Mouse (Mus musculus) forebrain, embryonic 11.5 days (tissue): Measurements from ENCODE around the gene Gpc5. TPM values are rescaled to one million over a fixed set of nuclear protein-coding genes. Genes with fewer than 3 reads are reported as not detected.
A peak's percentile ranks its signal among the peaks of the same experiment; 100 is the strongest.

ENCODE experiments used
- ATAC-seq: fragments of 200-750 bp; cut with Nextera tagmentation; replicated peaks from 2 replicates; pipeline ENCODE4 v1.8.0; 2017; ENCODE audit warnings: moderate TSS enrichment; ENCODE audit not compliant: low FRiP score
- DNase-seq: peaks from one replicate; pipeline ENCODE4 v3.0.0-alpha.2; 2017; ENCODE audit warnings: low spot score
- H3K27ac ChIP-seq: fragments of 300-500 bp; sonication (generic); 2 replicates; pipeline ENCODE4 v1.5.1; 2014; ENCODE audit warnings: low read depth, low read length
- H3K27me3 ChIP-seq: fragments of 300-500 bp; sonication (generic); 2 replicates; pipeline ENCODE4 v1.6.1; 2014; ENCODE audit warnings: mild to moderate bottlenecking, low read length, mixed read lengths; ENCODE audit not compliant: control insufficient read depth, insufficient read depth
- H3K36me3 ChIP-seq: fragments of 300-500 bp; sonication (generic); 2 replicates; pipeline ENCODE4 v1.6.1; 2014; ENCODE audit warnings: mild to moderate bottlenecking, low read length, moderate library complexity, mixed read lengths; ENCODE audit not compliant: control insufficient read depth, insufficient read depth
- H3K4me1 ChIP-seq: fragments of 300-500 bp; sonication (generic); replicated peaks from 2 replicates; pipeline ENCODE4 v1.6.1; 2014; ENCODE audit warnings: low read length, mixed read lengths; ENCODE audit not compliant: control insufficient read depth, insufficient read depth
- H3K4me2 ChIP-seq: fragments of 300-500 bp; sonication (generic); 2 replicates; pipeline ENCODE4 v1.6.1; 2014; ENCODE audit warnings: low read depth, mild to moderate bottlenecking, low read length, moderate library complexity, mixed read lengths; ENCODE audit not compliant: severe bottlenecking
- H3K4me3 ChIP-seq: fragments of 300-500 bp; sonication (generic); 2 replicates; pipeline ENCODE4 v1.5.1; 2014; ENCODE audit warnings: low read depth, low read length
- H3K9ac ChIP-seq: fragments of 300-500 bp; sonication (generic); 2 replicates; pipeline ENCODE4 v1.6.1; 2014; ENCODE audit warnings: low read length
- H3K9me3 ChIP-seq: fragments of 300-500 bp; sonication (generic); 2 replicates; pipeline ENCODE4 v1.6.1; 2016; ENCODE audit warnings: low read length, mixed read lengths; ENCODE audit not compliant: control insufficient read depth
- WGBS: fragments of 180-500 bp; shearing (Covaris S2); extraction: QIAGEN DNeasy Blood & Tissue Kit; methylation state at CpG from one replicate; pipeline ENCODE4 v1.1.7; 2014; 5-methylcytosine and 5-hydroxymethylcytosine counted together
- polyA plus RNA-seq: library from polyadenylated mRNA; unstranded; fragments of >200 nt; fragmentation: Nextera tagmentation; extraction: Ambion mirVana; gene quantifications from 2 replicates; pipeline ENCODE4 v1.2.1, GENCODE M21; 2014

Gene Gpc5
- polyA plus RNA-seq, 1 experiment from 2014 or later, result 0.48 TPM

GRCm38 (mm10) chr14:116456211-116456610 lies 1364.2 kb downstream of the Gpc5 start:
- Histone ChIP-seq H3K36me3 (no peaks in the 10 kb centered on the region), H3K9ac (no peak overlapping the region), H3K27me3 (no peaks in the 10 kb centered on the region), H3K4me1 (no peaks in the 10 kb centered on the region), H3K4me3 (no peak overlapping the region), H3K27ac (no peak overlapping the region), H3K4me2 (no peak overlapping the region), H3K9me3 (no peaks in the 10 kb centered on the region)
- ATAC-seq (no peak), DNase-seq (no peak)
- WGBS, result 75% methylated on average over 4 of the region's 4 CpGs

- ATAC-seq (no peak), DNase-seq (no peak)
- Histone ChIP-seq H3K4me2 (no peak overlapping the region), H3K27me3 (no peaks in the 10 kb centered on the region), H3K36me3 (no peaks in the 10 kb centered on the region), H3K9ac (no peak overlapping the region), H3K4me1 (no peaks in the 10 kb centered on the region), H3K4me3 (no peak overlapping the region), H3K9me3 (no peaks in the 10 kb centered on the region), H3K27ac (no peak overlapping the region)
- 89% methylated on average over 8 of the region's 8 CpGs for whole genome bisulfite sequencing
Measured at GRCm38 (mm10) chr14:116473378-116474179, 1381.6 kb downstream of the Gpc5 start.

GRCm38 (mm10) chr14:116494285-116494850 lies 1402.4 kb downstream of the Gpc5 start:
- DNase-seq (no peak), ATAC-seq (no peak)
- Histone ChIP-seq H3K9ac (no peak overlapping the region), H3K27ac (no peak overlapping the region), H3K4me3 (no peak overlapping the region), H3K36me3 (no peaks in the 10 kb centered on the region), H3K4me2 (no peak overlapping the region), H3K27me3 (no peaks in the 10 kb centered on the region), H3K9me3 (no peaks in the 10 kb centered on the region), H3K4me1 (no peaks in the 10 kb centered on the region)
- 43% methylated on average over 1 of the region's 1 CpGs for WGBS

GRCm38 (mm10) chr14:116538216-116538615 lies 1446.2 kb downstream of the Gpc5 start:
- Histone ChIP-seq H3K27ac (no peak overlapping the region), H3K4me3 (no peak overlapping the region), H3K4me2 (no peak overlapping the region), H3K36me3 (no peaks in the 10 kb centered on the region), H3K9me3 (no peaks in the 10 kb centered on the region), H3K27me3 (no peaks in the 10 kb centered on the region), H3K4me1 (no peaks in the 10 kb centered on the region), H3K9ac (no peak overlapping the region)
- no peak for DNase-seq
- 91% methylated on average over 3 of the region's 3 CpGs for WGBS
- ATAC-seq, result no peak

- Histone ChIP-seq H3K9me3 (no peaks in the 10 kb centered on the region), H3K27me3 (no peaks in the 10 kb centered on the region), H3K4me3 (no peak overlapping the region), H3K27ac (no peak overlapping the region), H3K36me3 (no peaks in the 10 kb centered on the region), H3K9ac (no peak overlapping the region), H3K4me1 (no peaks in the 10 kb centered on the region), H3K4me2 (no peak overlapping the region)
- ATAC-seq (no peak), DNase-seq (no peak)
Measured at GRCm38 (mm10) chr14:116543746-116544145, 1451.7 kb downstream of the Gpc5 start.

- no peak overlapping the region for H3K9ac ChIP-seq
- no peaks in the 10 kb centered on the region for H3K4me1 ChIP-seq
- no peaks in the 10 kb centered on the region for H3K36me3 ChIP-seq
- no peaks in the 10 kb centered on the region for H3K9me3 ChIP-seq
- ATAC-seq, result no peak
- no peaks in the 10 kb centered on the region for H3K27me3 ChIP-seq
- no peak overlapping the region for H3K27ac ChIP-seq
- no peak for DNase-seq
- no peak overlapping the region for H3K4me3 ChIP-seq
- H3K4me2 ChIP-seq, result no peak overlapping the region
- 85% methylated on average over 5 of the region's 5 CpGs for WGBS
Measured at GRCm38 (mm10) chr14:116551401-116551800, 1459.4 kb downstream of the Gpc5 start.

GRCm38 (mm10) chr14:116553316-116553715 lies 1461.3 kb downstream of the Gpc5 start:
- Histone ChIP-seq H3K9me3 (no peaks in the 10 kb centered on the region), H3K4me3 (no peak overlapping the region), H3K4me2 (no peak overlapping the region), H3K27me3 (no peaks in the 10 kb centered on the region), H3K4me1 (no peaks in the 10 kb centered on the region), H3K36me3 (no peaks in the 10 kb centered on the region), H3K9ac (no peak overlapping the region), H3K27ac (no peak overlapping the region)
- ATAC-seq, result 0 out of 2 replicates have a peak, but pooled peaks have one; percentile 27
- 39% methylated on average over 7 of the region's 7 CpGs for WGBS
- DNase-seq, result no peak

GRCm38 (mm10) chr14:116558141-116558800 lies 1466.3 kb downstream of the Gpc5 start:
- no peak overlapping the region for H3K9ac ChIP-seq
- DNase-seq (no peak), ATAC-seq (no peak)
- H3K27ac ChIP-seq, result no peak overlapping the region
- H3K4me1 ChIP-seq, result no peaks in the 10 kb centered on the region
- no peaks in the 10 kb centered on the region for H3K36me3 ChIP-seq
- no peaks in the 10 kb centered on the region for H3K9me3 ChIP-seq
- no peak overlapping the region for H3K4me3 ChIP-seq
- WGBS, result 89% methylated on average over 9 of the region's 9 CpGs
- H3K27me3 ChIP-seq, result no peaks in the 10 kb centered on the region
- H3K4me2 ChIP-seq, result no peak overlapping the region
